Mouse (Mus musculus): ENCODE results near the gene Rsph14.
A peak's percentile ranks its signal among the peaks of the same experiment; 100 is the strongest.

Rsph14 gene

DNA sequence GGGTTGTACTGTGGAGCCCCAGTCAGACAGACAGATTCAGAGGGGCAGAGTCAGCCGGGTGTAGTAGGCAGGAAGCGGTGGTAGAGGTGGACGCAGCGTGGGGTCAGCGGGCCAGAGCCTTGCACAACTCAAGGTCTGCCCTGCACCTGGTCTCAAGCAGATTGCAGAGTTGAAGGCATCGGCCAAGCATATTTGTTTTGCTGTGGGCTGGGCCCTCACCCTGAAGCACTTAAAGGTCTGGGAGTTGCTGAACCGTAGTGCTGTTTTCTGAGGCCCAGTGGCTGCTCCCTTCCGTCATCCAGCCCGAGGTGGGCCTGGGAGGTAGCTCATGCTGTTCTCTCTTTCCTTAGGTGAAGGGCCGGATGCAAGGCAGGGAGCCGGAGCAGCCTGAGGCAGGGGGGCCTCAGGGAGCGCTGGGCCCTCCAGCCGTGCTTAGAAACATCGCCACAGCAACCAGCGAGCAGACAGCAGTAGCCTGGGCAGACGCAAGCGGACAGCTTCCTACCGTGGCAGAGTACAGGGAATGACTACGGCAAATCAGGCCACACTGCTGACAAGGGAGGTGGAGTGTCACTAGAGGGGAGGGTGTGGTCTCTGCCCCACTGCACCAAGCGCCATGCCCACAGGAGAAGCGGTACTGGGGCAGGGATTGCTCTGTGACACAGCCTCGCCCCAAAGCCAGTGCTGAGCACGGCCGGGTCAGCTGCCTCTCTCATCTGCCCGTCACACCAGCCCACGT is 41.6 kb downstream of the Rsph14 start:
- DNase-seq (ENCODE audit: low spot score), result no peak

DNA sequence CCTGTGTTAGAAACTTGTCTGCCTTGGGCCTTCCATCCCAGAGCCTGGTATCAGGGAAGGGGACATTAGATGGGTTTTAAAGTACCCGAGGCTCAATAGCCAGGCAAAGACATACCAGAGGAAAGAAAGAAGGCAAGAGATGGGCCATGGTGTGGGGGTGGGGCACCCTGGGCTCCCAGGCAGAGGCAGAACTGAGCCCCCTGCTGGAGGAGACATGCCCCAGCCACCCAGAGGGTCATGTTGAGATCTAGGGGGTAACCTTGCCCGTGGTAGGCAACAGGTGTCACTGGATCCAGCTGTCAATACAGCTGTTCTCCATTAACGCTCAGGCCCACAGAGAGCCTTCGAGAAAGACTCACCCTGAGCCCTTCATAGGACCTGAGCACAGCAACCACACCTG is 42.6 kb downstream of the Rsph14 start:
- DNase-seq (ENCODE audit: low spot score), result no peak

DNA sequence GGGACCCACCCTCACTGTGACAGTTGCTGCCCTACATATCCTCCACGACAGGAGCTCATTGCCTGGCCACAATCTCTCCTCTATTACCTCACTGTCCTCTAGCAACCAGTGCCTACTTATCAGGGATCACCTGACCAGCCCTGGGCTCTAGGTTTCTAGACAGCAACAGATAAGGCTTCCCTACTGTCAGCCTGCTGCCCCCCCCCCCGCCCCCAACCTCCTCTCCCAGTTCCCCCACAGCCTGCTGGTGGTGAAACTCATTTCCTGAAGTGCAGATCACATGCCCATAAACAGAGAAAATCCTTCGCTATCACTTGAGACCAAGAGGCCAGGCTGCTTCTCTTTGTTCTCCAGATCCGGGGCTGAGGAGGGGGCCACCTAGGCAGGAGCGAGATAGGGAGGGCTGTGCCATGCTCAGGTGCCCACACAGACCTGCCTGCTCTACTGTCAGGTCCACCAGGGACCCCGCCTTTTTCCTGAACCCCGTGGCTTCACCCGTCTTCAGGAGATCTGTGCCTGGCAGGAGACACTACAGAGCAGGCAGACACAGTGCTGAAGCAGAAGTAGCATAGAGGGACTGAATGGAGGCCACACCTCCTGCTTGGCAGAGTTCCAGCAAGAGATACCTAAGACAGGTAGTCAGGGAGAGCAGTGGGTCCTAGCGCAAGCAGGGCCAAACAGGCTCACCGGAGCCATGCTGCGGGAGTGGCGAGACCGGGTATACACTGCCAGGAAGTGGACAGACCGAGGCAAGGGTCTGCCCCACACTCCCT is 44.5 kb downstream of the Rsph14 start:
- DNase-seq (ENCODE audit: low spot score), result no peak

DNA sequence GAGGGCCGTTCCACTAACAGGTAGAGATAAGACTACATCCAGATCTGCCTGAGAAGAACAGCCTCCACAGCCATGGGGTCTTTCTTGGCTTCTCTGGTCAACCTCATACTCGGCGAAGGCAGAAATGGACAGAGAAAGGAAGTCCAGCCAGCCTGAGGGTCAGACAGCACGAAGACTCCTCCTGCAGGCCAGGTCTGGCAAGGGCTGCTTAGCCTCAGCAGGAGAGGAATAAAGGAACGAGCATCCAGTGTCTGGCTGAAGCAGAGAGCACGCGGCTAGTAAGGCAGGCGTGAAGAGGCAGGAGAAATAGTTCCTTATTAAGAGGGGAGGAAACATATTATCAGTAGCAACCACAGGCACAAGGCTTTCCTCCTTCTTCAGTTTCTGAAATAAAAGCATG is 49.2 kb downstream of the Rsph14 start:
- DNase-seq (ENCODE audit: low spot score), result no peak

DNA sequence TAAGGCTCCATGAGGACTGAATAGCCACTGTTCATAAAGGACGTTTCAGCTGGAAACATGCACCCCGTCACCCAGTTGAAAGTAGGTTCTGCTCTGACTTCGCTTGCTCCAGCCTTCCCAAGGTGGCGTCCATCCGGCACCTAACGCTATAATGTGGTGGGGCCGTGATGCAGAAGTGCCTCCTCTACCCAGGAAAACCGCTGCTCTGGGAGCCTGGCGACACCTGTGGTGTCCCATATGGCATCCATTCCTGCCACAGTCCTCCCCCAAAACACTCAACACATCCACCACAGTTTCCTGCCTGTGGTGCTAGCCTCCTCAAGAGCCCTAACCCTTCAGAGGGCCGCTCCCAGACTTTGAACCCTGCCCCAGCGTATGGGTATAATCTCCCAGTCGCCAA is 51.2 kb downstream of the Rsph14 start:
- no peak for DNase-seq (ENCODE audit: low spot score)

DNA sequence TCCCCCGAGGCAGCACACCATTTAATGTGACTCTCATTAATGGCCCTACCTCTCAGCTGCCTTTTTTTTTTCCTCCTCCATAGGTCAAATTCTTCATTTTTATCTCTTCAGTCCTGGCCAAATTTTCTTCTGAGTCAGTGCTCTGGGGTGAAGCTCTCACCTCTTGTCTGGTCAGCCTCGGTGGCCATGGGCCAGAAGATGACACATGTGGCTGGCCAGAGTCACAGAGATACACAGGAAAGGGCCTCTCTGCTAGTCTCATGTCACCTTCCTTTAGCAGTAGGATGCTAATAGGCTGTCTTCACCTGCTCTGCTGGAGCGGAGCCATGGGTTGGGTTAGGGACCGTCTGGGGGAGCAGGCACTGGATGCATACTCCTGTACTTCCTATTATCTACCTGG is 54.3 kb downstream of the Rsph14 start:
- DNase-seq (ENCODE audit: low spot score), result no peak

DNA sequence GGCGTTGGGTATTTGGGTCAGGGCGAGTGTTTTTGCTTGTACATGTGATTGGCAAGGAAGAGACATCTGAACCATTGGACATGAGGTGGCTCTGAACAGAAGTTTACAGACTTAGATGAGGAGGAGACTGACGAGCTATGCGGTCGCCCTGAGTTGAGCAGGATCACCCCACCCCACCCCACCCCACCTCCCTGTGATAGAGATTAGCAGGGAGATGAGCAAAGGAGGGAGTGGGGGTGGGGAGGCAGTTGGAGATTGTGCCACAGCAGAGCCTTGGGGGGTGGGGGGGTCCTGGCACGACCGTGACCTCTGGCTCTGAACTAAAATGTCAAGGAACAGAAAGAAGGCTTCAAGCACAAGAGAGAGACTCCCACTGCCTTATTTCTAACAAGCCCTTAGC is 56.0 kb downstream of the Rsph14 start:
- no peak for DNase-seq (ENCODE audit: low spot score)

DNA sequence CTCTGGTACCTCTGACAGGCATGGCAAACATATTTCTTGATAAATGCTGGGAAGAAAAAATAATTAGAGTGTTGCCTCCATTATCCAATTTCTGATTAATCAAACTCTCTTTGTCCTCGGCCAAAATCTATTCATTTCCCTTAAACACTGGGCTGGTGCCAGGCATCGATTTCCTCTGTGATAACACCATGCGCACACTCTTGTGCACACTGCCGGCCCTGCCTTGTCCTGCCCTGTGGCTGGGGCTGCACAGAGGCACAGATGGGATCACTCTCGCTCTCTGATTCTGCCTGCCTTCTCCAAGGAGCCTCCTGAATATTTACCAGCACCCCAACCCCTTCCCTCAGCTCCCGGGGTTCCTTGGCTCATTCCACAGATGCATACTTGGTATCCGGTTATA is 56.8 kb downstream of the Rsph14 start:
- DNase-seq (ENCODE audit: low spot score), result no peak

DNA sequence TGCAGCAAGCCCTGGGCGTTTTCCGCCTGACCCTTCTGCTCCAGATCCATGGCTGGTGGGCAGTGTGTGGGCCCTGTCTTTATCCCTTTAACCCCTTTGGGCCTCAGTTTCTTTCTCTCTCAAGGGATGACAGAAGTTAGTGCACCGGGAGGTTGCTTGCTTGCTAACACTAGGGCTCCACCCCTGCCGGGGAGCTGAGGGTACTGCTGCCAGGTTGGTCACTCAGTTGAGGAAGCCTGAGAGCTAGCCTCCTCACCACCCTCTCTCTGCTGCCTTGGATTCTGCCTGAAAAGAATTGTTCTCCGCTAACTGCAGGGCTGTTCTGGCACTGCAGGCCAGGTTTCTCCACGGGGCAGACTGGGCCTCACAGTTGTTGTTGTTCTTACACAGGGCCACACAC is 59.4 kb downstream of the Rsph14 start:
- DNase-seq (ENCODE audit: low spot score), result no peak

DNA sequence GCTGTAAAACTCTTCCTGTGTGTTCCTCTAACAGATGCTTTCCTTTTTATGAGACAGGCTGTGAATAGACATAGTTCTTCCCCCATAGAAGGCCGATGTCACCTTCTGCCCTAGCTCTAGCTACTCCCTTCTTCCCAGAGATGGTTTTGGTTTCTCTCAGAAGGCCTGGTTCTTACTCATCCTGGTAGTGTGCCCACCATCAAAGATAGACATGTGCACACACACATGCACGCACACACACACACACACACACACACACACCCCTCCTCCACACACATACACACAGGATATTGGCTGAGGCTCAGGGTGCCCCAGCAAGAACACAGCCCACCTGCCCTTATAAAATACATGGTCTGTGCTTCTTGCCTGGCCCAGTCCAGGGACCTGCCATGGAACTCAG is 63.1 kb downstream of the Rsph14 start:
- no peak for DNase-seq (ENCODE audit: low spot score)

DNA sequence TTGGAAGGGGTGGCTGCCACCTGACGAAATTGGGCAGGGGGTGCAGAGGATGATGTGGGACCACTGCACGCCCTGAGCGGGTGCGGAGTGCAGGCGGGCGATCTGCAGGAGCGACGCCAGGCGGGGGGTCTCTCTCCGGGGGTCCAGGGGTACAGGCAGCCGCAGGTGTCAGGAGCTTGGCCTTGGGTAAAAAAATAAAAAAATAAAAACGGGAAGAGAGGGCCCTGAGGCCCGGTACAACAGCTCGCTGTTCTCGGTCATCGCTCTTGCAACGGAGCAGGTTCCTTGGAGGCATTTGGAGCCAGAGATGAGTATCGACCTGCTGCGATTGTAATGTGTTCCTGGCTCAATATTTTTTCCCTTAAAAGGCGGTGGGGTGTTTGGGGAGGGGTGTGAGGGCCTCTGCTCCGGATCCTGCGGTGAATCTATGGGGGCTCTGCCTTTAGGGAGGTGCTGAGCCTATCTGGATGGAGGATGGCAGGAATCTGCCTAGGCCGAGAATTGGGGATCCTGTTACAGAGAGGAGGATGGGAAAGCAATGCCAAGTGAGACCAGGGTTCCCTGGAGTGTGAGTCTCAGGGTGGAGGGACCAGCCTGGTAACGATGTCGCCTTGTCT is 64.6 kb downstream of the Rsph14 start:
- no peak for DNase-seq (ENCODE audit: low spot score)

DNA sequence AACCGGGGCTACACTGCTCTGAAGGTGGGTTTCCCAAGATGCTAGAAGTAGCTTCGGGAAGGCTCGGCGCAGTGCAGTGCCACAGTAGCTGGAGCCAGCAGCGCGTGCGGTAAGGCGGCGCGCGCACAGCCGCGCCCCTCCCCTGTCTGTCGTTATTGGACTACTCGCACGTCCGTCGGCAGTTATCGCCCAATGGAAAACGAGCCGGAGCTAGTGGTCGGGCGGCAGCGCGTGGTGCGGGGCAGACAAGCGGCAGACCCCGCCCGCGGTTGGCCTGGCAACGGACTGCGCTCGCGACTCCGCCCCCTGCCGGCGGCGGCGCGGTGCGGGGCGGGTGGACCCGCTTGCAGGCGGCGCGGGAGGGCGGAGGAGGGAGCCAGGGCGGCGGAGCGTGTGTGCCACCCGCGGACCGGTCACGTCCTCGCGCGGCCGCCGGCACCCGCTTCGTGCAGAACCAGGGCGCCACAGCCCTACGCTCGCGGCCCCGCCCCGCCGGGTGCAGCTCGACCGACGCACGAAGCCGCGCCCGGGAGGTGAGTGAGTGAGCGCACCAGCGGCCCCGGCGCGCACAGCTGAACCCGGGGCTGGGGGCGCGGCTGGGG is 65.4 kb downstream of the Rsph14 start, which contains the start of gene Gnaz:
Gnaz (plus strand) TSS at position 328 of the 602 bp plus-strand sequence.
- DNase-seq (ENCODE audit: low spot score), result peak; percentile 94

DNA sequence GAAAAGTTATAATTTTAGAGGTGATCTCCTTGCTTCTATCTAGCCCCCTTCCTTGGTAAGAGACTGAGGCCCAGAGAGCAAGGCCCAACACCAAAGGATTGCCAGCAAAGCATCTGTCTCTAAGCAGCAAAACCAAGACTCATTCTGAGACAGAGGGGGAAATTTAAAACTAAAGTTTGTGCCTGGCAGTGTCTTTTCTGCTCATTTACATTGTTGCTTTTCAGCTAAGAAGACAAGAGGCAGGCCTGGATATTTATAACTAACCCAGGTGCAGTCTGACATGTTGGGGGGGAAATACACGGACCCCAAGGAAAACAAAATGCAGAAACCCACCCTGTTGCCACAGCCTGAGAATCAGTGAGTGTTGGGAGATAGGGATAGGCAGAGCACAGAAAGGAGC is 68.0 kb downstream of the Rsph14 start:
- DNase-seq (ENCODE audit: low spot score), result no peak

DNA sequence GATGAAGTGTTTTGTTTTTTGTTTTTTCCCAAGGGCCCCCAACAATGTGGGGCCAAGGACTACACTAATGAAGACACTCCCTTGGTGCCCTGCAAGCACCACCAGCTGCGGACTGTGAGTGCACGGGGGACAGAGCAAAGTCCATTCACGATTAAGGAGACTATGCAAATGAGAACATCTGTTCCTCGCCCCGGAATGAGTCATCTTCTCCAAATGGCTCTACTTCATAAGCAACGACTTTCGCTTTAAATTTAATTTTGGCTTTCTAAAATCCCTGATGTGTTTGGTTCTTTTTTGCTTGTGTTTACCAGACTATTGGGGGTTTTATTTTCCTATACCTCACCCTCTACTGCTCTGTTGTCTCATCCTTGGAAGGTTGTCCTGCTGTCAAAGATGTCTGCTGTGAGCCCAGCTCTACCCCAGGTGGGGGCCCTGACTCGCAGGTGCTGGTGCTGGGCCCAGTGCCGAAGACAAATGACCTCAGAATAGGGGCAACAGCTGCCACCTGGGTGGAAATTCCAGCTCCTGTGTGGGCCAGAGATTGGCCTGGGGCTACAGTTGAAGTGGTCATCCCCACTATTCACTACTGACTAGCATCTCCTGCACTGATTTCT is 79.4 kb downstream of the Rsph14 start:
- no peak for DNase-seq (ENCODE audit: low spot score)

DNA sequence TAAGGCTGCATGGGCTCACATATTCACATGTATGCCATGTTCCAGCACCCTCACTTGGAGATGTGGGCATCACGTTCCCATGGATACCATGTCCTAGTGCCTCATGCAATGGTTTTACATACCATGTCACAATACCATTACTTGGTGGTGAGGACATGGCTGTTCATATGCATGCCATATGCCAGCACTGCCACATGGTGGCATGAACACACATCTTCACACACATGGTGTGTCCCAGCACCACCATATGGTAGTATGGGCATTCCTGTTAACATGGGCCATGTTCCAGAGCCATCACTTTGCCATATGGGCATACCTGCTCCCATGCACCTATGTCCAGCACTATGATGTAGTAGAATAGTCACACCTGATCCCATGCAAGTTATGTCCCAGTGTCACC is 91.6 kb downstream of the Rsph14 start:
- DNase-seq (ENCODE audit: low spot score), result no peak

DNA sequence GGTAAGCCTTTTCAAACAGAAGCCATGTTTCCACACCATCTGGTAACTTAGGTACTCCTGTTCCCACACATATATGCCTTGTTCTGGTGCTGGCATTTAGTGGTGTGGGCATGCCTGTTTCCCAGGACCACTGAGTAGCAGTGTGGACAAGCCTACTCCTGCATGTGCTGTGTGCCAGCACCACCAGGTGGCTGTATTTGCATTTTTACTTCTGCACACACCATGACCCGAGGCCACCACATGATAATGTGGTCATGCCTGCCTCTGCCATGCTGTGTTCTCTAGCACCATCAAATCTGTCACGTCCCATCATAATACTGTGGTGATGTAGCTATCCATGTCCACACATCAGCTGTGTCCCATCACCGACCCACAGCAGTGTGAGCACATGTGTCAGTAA is 93.1 kb downstream of the Rsph14 start:
- no peak for DNase-seq (ENCODE audit: low spot score)

DNA sequence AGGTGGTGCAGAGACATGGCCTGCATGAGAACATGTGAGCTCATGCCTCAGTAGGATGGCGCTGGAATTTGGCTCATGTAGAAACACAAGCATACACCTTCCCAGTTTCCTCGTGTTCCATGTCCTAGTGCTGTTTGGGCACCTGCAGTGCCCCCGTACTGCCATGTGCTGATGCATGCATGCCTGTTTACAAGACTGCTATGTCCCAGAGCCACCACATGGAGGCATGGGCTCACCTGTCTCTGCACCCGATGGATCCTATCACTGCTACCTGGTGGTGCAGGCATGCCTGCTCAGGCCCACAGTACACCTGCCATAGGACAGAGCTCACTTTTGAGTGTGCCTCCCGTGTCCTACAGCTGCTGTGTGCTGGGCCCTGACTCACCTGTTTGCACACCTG is 94.0 kb downstream of the Rsph14 start:
- DNase-seq (ENCODE audit: low spot score), result no peak

DNA sequence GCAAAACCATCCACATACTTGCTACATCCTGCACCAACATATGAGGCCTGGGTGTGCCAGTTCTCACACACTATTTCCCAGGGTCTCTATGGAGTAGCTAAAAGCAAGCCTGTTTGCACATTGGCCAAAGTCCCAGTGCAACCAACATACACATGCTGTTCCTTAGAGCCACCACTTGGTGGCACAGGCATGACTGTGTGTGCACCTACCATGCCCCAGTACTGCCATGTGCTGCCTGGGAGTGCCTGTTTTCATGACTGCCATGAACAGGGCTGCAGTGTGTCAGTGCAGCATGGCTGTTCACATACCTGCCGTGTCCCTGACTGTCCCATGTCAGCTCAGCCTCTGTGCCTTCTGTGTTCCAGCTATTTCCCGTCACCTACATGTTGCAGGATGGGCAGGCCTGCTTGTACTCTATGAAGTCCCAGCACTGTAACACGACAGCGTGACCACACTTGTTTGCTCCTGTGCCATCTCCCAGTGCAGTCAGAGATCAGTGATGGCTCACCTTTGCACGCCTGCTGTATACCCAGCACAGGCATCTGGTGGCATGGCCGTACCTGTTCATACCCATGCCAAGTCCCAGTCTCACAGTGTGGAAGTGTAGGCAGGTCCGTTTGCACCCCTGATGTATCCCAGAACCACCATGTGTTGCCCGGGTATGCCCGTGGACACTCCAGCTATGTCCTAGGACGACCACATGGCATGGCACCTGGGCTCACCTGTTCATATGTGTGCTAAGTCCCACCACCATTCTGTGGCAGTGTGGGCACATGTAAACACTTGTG is 95.2 kb downstream of the Rsph14 start:
- DNase-seq (ENCODE audit: low spot score), result no peak

DNA sequence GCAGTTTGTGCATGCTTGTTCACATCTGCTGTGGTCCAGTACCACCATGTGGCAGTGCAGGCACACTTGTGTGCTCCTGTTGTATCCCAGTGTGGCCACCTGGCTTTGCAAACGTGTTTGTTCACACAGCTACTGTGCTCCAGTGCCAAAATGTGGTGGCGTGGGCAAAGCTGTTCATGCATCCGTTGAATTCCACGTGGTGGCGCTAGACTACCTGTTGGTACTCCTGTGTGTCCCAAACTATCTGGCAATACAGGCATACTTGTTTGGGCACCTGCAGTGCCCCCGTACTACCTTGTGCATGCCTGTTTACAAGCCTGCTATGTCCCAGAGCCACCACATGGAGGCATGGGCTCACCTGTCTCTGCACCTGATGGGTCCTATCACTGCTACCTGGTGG is 97.4 kb downstream of the Rsph14 start:
- no peak for DNase-seq (ENCODE audit: low spot score)

DNA sequence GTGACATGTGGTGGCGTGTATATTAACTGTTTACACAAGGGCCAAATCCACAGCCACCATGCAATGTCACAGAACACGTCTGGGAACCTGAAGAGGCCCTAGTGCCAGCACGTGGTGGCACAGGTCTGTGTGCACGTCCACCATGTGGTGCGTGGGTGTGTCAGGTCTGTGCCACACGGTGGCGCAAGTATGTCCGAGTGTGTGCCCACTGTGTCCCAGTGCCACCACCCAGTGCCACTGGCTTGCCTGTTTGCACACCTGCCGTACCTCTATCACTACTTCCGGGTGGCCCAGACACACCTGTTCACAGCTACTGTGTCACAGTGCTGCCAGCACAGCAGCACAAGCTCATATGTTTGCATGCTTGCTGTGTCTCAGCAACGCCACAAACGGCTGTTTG is 97.9 kb downstream of the Rsph14 start:
- no peak for DNase-seq (ENCODE audit: low spot score)

DNA sequence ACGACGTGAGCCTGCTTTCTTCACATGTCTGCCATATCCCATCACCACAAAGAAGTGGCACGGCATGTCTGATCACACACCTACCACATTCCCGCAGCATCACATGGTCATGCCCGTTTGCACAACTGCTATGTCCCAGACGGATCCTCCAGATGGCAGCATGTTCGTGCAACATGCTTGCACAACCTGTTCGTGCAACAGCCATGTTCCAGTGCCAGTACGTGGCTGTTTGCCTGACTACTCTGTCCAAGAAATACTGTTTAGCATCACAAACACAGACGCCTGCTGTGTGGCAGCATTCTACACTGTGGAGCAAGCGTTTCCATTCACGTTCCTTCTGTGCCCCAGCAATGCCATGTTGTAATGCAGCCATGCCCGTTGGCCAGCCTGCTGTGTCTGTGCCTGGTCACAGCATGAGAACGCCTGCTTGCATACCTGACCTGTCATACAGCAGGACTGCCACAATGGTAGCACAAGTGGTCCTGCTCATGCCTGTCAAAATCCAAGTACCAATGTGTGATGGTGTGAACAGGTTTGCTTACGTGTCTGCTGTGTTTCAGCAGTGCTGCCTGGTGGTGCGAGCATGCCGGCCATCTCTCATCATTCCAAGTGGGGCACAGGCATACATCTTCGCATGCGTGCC is 98.7 kb downstream of the Rsph14 start:
- no peak for DNase-seq (ENCODE audit: low spot score)
